Mouse (Mus musculus) heart, adult 2 months (tissue): ENCODE measurements at regions not wholly inside any gene's neighbourhood (a gene's known extent, or its start where the extent isn't known, plus 50 kb on each side); places are given as distances from the start of the nearest gene placed in this dataset.

Experiments
- DNase-seq, 2 experiments: peaks; one replicate each; pipeline ENCODE4 v3.0.0; 2021
- H3K27ac ChIP-seq: fragments of 200-600 bp; 2 replicates; pipeline ENCODE4 v1.8.1; 2022
- H3K27me3 ChIP-seq: fragments of 200-500 bp; 2 replicates; pipeline ENCODE4 v1.6.1; 2012; ENCODE audit warnings: mild to moderate bottlenecking, low read length, inconsistent platforms, mixed read lengths; ENCODE audit not compliant: control insufficient read depth, insufficient read depth
- H3K36me3 ChIP-seq: fragments of 200-500 bp; 2 replicates; pipeline ENCODE4 v1.6.1; 2012; ENCODE audit warnings: low read length, inconsistent platforms; ENCODE audit not compliant: control insufficient read depth, insufficient read depth
- H3K4me1 ChIP-seq: fragments of 200-500 bp; 2 replicates; pipeline ENCODE4 v1.6.1; 2011; ENCODE audit warnings: low read length; ENCODE audit not compliant: control insufficient read depth, insufficient read depth
- H3K4me3 ChIP-seq: fragments of 200-600 bp; 2 replicates; pipeline ENCODE4 v1.8.1; 2022
- H3K79me2 ChIP-seq: fragments of 200-500 bp; replicated peaks from 2 replicates; pipeline ENCODE4 v1.6.1; 2012; ENCODE audit warnings: mild to moderate bottlenecking, inconsistent platforms, low read length, moderate library complexity, mixed read lengths; ENCODE audit not compliant: control insufficient read depth, insufficient read depth
- H3K9ac ChIP-seq: fragments of 200-500 bp; 2 replicates; pipeline ENCODE4 v1.6.1; 2012; ENCODE audit warnings: low read depth, mild to moderate bottlenecking, control low read depth, inconsistent platforms, low read length, mixed read lengths
- CTCF ChIP-seq: fragments of 200-600 bp; IDR thresholded peaks from 2 replicates; pipeline ENCODE4 v1.8.1; 2022; ENCODE audit warnings: antibody characterized with exemption, mild to moderate bottlenecking, moderate library complexity
- EP300 ChIP-seq: fragments of 200-500 bp; IDR thresholded peaks from 2 replicates; pipeline ENCODE4 v1.6.1; 2011; ENCODE audit warnings: low read depth, low read length, control low read depth; ENCODE audit not compliant: insufficient read depth
- POLR2A ChIP-seq: fragments of 200-500 bp; IDR thresholded peaks from 2 replicates; pipeline ENCODE4 v1.6.1; 2011; ENCODE audit warnings: mild to moderate bottlenecking, low read depth, low read length, control low read depth; ENCODE audit not compliant: insufficient read depth
- WGBS: fragments of 180-500 bp; shearing (Covaris S2); methylation state at CpG from one replicate; pipeline ENCODE4 v1.1.7; 2018; 5-methylcytosine and 5-hydroxymethylcytosine counted together
- intact Hi-C: fragments of 180-260 bp; cut with DNase I; formaldehyde crosslinking; loops from one replicate; pipeline ENCODE4 v1.15.1; 2025

DNA sequence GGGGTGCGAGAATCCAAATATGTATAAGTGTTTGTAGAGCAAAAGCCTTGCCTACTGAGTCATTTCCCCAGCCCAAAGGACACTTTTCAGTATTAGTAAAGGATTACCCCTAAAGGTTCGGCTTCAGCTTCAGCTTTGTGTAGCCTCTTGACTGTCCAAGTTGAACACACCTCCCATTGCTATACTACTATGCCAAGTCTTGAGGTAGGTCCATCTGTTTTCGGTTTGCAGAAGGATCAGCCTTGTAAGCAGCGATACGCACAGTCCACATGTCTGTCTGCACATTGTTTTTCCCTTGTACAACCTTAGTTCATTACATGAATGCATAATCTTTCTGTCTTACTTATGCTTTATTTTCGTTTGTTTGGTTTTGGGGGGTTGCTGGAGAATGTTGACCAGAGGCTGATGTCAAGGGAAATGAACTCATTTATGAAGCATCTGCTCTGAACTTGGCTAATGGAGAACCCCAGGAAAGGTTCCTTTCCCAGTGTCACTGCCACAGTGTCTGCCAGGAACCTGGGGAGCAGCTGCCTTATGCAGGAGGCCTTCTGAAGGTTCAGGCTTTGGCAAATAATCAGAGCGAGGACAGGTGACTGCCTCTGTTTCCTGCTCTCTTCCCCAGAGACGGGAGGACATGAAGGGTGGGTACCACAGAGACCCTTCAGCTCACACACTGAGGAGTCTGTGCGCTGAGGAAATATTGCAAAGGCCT, 594.8 kb downstream of the Tmem114 start:
- Histone ChIP-seq H3K79me2 (no peaks in the 10 kb centered on the region), H3K9ac (no peak overlapping the region), H3K27me3 (no peaks in the 10 kb centered on the region), H3K36me3 (no peaks in the 10 kb centered on the region), H3K27ac (no peak overlapping the region), H3K4me1 (no peaks in the 10 kb centered on the region), H3K4me3 (no peak overlapping the region)
- WGBS, result 61% methylated on average over 9 of the region's 9 CpGs
- TF ChIP-seq CTCF, result no peak
- no peak for TF ChIP-seq POLR2A
- TF ChIP-seq EP300, result no peak
- DNase-seq, result no peak
- intact Hi-C loops, result no loop called here

DNA sequence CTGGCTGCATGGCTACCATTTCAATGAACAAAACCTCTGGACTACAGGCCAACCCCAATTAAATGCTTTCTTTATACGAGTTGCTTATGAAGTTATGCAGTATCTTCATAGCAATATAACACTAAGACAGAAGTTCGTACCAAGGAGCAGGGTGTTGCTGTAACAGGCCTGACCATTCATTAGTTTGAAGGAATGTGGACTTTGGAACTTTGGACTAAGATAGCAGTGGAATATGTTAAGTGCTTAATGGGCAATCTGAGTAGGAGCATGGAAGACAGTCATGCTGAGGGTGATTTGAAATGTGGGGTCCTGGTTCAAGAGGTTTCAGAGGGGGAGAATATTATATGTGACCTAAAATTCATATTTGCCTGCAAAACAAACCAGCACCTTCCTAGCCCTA, 623.8 kb downstream of the Tmem114 start:
- 79% methylated on average over 2 of the region's 2 CpGs for WGBS
- Histone ChIP-seq H3K27me3 (no peaks in the 10 kb centered on the region), H3K27ac (no peak overlapping the region), H3K4me3 (no peak overlapping the region), H3K9ac (no peak overlapping the region), H3K4me1 (no peaks in the 10 kb centered on the region), H3K36me3 (no peaks in the 10 kb centered on the region), H3K79me2 (no peaks in the 10 kb centered on the region)
- TF ChIP-seq POLR2A, result no peak
- no peak for TF ChIP-seq CTCF
- TF ChIP-seq EP300, result no peak
- DNase-seq, result no peak
- intact Hi-C loops, result no loop called here

DNA sequence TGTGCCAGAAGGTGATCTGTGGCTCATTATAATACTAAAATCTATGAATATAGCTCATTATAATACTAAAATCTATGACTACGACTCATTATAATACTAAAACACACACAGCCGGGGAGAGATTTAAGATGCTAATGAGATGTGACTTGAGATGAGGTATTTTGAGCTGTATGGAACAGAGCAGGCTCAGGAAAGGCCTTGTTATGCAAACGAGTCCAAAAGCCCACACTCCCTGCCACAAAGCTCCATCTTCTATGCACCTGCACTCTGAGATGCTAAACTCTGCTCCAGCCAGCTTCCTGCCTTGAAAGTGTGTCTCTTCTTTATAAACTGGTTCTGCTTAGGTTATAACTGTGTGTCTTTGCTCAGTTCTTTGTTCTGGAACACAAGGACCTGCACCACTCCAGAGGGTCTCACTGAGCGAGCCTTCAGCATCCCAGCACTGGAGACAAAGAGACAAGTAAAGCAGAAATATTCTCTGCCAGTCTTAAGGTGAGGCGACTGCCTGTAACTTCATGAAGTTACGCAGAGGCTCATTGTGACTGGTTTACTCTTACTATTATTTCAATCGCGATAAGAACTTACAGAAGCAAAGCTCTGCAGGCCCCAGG, 627.7 kb downstream of the Tmem114 start:
- intact Hi-C loops, result no loop called here
- TF ChIP-seq POLR2A, result no peak
- no peak for TF ChIP-seq CTCF
- no peak for TF ChIP-seq EP300
- Histone ChIP-seq H3K27me3 (no peaks in the 10 kb centered on the region), H3K9ac (no peak overlapping the region), H3K27ac (no peak overlapping the region), H3K79me2 (no peaks in the 10 kb centered on the region), H3K36me3 (no peaks in the 10 kb centered on the region), H3K4me3 (no peak overlapping the region), H3K4me1 (no peaks in the 10 kb centered on the region)
- WGBS, result 66% methylated on average over 8 of the region's 8 CpGs
- DNase-seq, result no peak

DNA sequence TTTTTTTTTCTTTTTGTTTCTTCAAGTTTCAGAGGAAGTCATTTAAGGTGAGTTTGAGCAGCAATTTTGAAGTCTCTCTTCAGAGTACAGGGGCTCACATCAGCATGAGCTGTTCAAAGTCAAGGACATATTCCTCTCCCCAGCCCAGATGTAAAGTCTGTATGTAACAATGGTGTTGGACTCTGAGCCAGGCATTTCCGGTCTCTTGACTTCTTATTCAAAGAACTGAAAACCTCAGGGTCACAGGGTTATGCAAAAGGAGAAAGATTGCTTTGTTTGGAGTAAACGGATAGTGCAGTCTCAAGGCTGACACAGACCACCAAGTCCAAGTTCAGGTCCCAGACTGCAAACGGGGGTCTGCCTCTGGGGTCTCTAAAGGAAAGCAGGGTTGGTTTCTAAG, 629.4 kb downstream of the Tmem114 start:
- H3K36me3 ChIP-seq, result no peaks in the 10 kb centered on the region
- WGBS, result 42% methylated on average over 3 of the region's 3 CpGs
- H3K27ac ChIP-seq, result no peak overlapping the region
- H3K4me3 ChIP-seq, result no peak overlapping the region
- intact Hi-C loops, result no loop called here
- no peaks in the 10 kb centered on the region for H3K27me3 ChIP-seq
- TF ChIP-seq EP300, result no peak
- TF ChIP-seq POLR2A, result no peak
- no peak for TF ChIP-seq CTCF
- no peak for DNase-seq
- no peaks in the 10 kb centered on the region for H3K4me1 ChIP-seq
- H3K79me2 ChIP-seq, result no peaks in the 10 kb centered on the region
- H3K9ac ChIP-seq, result no peak overlapping the region

DNA sequence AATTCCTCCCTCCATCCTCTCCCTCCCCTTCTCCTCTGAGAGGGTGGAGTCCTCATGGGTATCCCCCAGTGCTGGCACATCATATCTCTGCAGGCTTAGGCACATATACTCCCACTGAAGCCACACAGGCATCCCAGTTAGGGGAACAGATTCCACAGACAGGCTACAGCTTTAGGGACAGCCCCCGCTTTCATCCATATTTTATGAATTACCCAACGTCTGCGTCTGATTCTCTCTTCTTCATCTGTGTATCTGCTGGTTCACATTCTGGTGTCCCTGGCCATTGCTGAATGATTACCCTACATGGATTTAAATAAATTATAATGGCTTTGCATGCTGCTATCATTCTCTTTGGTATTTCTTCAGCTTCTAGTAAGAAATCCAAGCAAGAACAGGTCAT, 632.4 kb downstream of the Tmem114 start:
- Histone ChIP-seq H3K4me3 (no peak overlapping the region), H3K79me2 (no peaks in the 10 kb centered on the region), H3K27ac (no peak overlapping the region), H3K27me3 (no peaks in the 10 kb centered on the region), H3K9ac (no peak overlapping the region), H3K4me1 (no peaks in the 10 kb centered on the region), H3K36me3 (no peaks in the 10 kb centered on the region)
- no peak for TF ChIP-seq EP300
- no peak for TF ChIP-seq POLR2A
- no peak for TF ChIP-seq CTCF
- intact Hi-C loops, result no loop called here
- no peak for DNase-seq
- 92% methylated on average over 3 of the region's 3 CpGs for WGBS

DNA sequence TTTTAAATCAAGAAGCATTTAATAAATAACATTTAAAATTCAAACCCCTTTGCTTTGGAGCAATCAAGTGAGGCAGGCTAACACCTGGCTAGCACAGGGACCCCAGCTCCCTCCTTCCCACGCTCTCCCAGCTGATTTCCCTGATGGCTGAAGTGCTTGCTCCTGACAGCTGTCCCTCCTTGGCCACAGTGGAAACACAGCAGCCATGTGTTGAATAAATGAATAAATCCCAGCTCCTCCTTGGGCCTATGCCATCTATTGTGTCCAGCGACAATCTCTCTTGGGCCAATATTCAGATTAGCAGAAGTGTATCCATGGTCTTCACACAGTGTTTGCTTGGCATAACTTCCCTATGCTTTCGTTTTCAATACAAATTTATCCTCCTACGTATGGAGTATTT, 634.7 kb downstream of the Tmem114 start:
- intact Hi-C loops, result no loop called here
- Histone ChIP-seq H3K4me3 (no peak overlapping the region), H3K27me3 (no peaks in the 10 kb centered on the region), H3K36me3 (no peaks in the 10 kb centered on the region), H3K9ac (no peak overlapping the region), H3K79me2 (no peaks in the 10 kb centered on the region), H3K4me1 (no peaks in the 10 kb centered on the region), H3K27ac (no peak overlapping the region)
- TF ChIP-seq POLR2A, result no peak
- TF ChIP-seq EP300, result no peak
- no peak for TF ChIP-seq CTCF
- 47% methylated on average over 4 of the region's 4 CpGs for WGBS
- DNase-seq, result no peak
